Mouse (Mus musculus) embryonic facial prominence, embryonic 11.5 days (tissue): ENCODE results near the gene Ubtf. TPM values are rescaled to one million over a fixed set of nuclear protein-coding genes. Genes with fewer than 3 reads are reported as not detected.

ENCODE experiments used
- ATAC-seq: fragments of 200-750 bp; cut with Nextera tagmentation; replicated peaks from 2 replicates; pipeline ENCODE4 v1.8.0; 2017; ENCODE audit warnings: low read depth; ENCODE audit not compliant: insufficient number of reproducible peaks, low FRiP score, low TSS enrichment
- DNase-seq: peaks from one replicate; pipeline ENCODE4 v3.0.0-alpha.2; 2015; ENCODE audit warnings: low spot score
- H3K27ac ChIP-seq: fragments of 300-500 bp; sonication (generic); replicated peaks from 2 replicates; pipeline ENCODE4 v1.5.1; 2014; ENCODE audit warnings: mild to moderate bottlenecking, low read depth, low read length, control low read depth
- H3K27me3 ChIP-seq: fragments of 300-500 bp; sonication (generic); 2 replicates; pipeline ENCODE4 v1.6.1; 2014; ENCODE audit warnings: mild to moderate bottlenecking, low read length, moderate library complexity, mixed read lengths; ENCODE audit not compliant: control insufficient read depth, insufficient read depth
- H3K36me3 ChIP-seq: fragments of 300-500 bp; sonication (generic); replicated peaks from 2 replicates; pipeline ENCODE4 v1.6.1; 2014; ENCODE audit warnings: low read depth, mild to moderate bottlenecking, low read length, moderate library complexity, mixed read lengths; ENCODE audit not compliant: control insufficient read depth, insufficient read depth
- H3K4me1 ChIP-seq: fragments of 300-500 bp; sonication (generic); 2 replicates; pipeline ENCODE4 v1.6.1; 2014; ENCODE audit warnings: low read length, mixed read lengths; ENCODE audit not compliant: control insufficient read depth, insufficient read depth
- H3K4me2 ChIP-seq: fragments of 300-500 bp; sonication (generic); 2 replicates; pipeline ENCODE4 v1.6.1; 2014; ENCODE audit warnings: low read depth, mild to moderate bottlenecking, control low read depth, low read length, moderate library complexity
- H3K4me3 ChIP-seq: fragments of 300-500 bp; sonication (generic); 2 replicates; pipeline ENCODE4 v1.5.1; 2014; ENCODE audit warnings: low read depth, low read length, control low read depth
- H3K9ac ChIP-seq: fragments of 300-500 bp; sonication (generic); replicated peaks from 2 replicates; pipeline ENCODE4 v1.6.1; 2014; ENCODE audit warnings: mild to moderate bottlenecking, control low read depth, low read length
- H3K9me3 ChIP-seq: fragments of 300-500 bp; sonication (generic); replicated peaks from 2 replicates; pipeline ENCODE4 v1.6.1; 2016; ENCODE audit warnings: mild to moderate bottlenecking, low read length, inconsistent platforms, mixed read lengths; ENCODE audit not compliant: control insufficient read depth
- whole genome bisulfite sequencing: fragments of 180-500 bp; shearing (Covaris S2); extraction: QIAGEN DNeasy Blood & Tissue Kit; methylation state at CpG from one replicate; pipeline ENCODE4 v1.1.7; 2014; 5-methylcytosine and 5-hydroxymethylcytosine counted together
- polyA plus RNA-seq: library from polyadenylated mRNA; unstranded; fragments of >200 nt; fragmentation: Nextera tagmentation; extraction: Ambion mirVana; gene quantifications from 2 replicates; pipeline ENCODE4 v1.2.1, GENCODE M21; 2014

The Ubtf gene
- polyA plus RNA-seq, 1 experiment from 2014 or later = 84.5 TPM

GRCm38 (mm10) chr11:102315690-102316571, 3.6 kb downstream of the Ubtf start:
- WGBS = 13% methylated on average over 14 of the region's 14 CpGs
- peak overlapping the region; percentile 90 for H3K4me2 ChIP-seq
- no peaks in the 10 kb centered on the region; the same call in 1 of the 2 replicates for H3K36me3 ChIP-seq
- H3K9ac ChIP-seq = peak overlapping the region; percentile 100
- DNase-seq (peak; percentile 16), ATAC-seq (peak; percentile 8; the same call in 1 of the 2 replicates)
- no peaks in the 10 kb centered on the region for H3K27me3 ChIP-seq
- peak overlapping the region; percentile 100 for H3K4me3 ChIP-seq
- no peaks in the 10 kb centered on the region for H3K9me3 ChIP-seq
- H3K27ac ChIP-seq = peak overlapping the region; percentile 99
- H3K4me1 ChIP-seq = peaks cover 8% of the 10 kb centered on the region

DNA sequence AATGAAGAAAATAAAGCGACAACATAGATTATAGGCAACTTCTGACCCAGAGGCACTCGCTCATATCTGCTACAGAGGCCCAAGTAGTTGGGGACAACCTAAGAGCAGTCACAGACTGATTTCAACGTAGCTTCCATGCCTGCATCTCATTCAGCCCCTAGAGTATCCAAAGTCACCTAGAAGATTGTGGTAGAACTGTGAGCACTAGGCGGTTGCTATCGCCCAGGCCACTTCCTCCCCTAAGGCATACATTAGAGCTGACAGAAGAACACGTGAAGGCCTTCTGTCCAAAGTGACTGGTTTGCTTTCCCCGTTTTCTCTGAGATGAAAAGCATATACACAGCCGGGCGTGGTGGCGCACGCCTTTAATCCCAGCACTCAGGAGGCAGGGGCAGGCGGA, 5.2 kb downstream of the Ubtf start:
- ATAC-seq (no peak), DNase-seq (no peak)
- Histone ChIP-seq H3K27ac (no peak overlapping the region), H3K27me3 (no peaks in the 10 kb centered on the region), H3K9me3 (no peaks in the 10 kb centered on the region), H3K4me2 (no peak overlapping the region), H3K9ac (no peak overlapping the region), H3K4me1 (peaks cover 10% of the 10 kb centered on the region), H3K36me3 (no peaks in the 10 kb centered on the region; the same call in 1 of the 2 replicates), H3K4me3 (no peak overlapping the region)
- 88% methylated on average over 12 of the region's 12 CpGs for WGBS

DNA sequence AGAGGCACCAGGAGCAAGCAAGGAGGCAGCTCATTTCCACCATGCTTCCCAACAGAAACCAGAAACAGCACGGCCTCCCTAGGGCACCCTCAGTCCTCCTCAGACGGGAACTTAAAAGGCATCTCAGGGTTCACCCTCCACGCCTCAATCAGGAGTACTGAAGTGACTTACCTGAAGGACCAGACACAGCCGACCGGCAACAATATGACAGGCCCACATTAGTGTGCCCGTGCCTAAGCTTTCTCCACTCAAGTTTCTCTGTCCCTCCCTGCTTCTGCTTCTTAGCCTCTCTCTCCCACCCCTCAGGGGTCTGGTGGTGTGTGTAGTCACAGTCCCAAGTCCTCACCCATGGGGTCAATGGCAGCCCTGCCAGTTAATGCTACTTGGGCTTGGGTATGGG, 7.0 kb downstream of the Ubtf start:
- H3K9me3 ChIP-seq = no peaks in the 10 kb centered on the region
- WGBS = 83% methylated on average over 6 of the region's 6 CpGs
- H3K4me3 ChIP-seq = no peak overlapping the region
- H3K4me1 ChIP-seq = peaks cover 10% of the 10 kb centered on the region
- no peaks in the 10 kb centered on the region for H3K27me3 ChIP-seq
- no peak overlapping the region for H3K4me2 ChIP-seq
- ATAC-seq (no peak), DNase-seq (no peak)
- H3K27ac ChIP-seq = no peak overlapping the region
- H3K36me3 ChIP-seq = peaks cover 3% of the 10 kb centered on the region; the same call in 1 of the 2 replicates
- H3K9ac ChIP-seq = no peak overlapping the region

DNA sequence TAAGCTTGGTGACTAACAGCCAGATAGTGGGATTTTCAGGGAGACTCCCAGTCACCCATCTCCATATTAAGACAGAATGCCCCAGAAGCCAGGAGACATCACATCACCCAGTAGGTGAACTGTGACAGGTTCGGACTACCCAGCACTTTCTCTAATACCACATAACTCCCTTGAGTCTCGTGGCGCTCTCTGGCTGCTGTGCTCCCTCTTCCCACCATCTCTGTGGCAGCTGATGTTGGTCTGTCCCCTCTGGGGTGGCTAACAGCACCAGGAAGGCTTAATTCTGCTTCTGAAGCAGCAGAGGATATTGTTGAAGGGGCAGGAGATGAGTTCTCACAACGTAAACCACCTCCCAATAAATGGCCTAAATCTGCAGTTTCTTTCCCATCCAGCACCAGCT, 7.6 kb downstream of the Ubtf start:
- no peak overlapping the region for H3K4me3 ChIP-seq
- no peaks in the 10 kb centered on the region for H3K27me3 ChIP-seq
- no peak overlapping the region for H3K9ac ChIP-seq
- DNase-seq = no peak
- H3K36me3 ChIP-seq = peaks cover 7% of the 10 kb centered on the region; the same call in 1 of the 2 replicates
- H3K9me3 ChIP-seq = no peaks in the 10 kb centered on the region
- no peak for ATAC-seq
- H3K4me1 ChIP-seq = peaks cover 10% of the 10 kb centered on the region
- no peak overlapping the region for H3K4me2 ChIP-seq
- H3K27ac ChIP-seq = no peak overlapping the region
- 71% methylated on average over 4 of the region's 4 CpGs for WGBS

- H3K4me2 ChIP-seq = no peak overlapping the region
- ATAC-seq (no peak), DNase-seq (no peak)
- no peak overlapping the region for H3K27ac ChIP-seq
- no peak overlapping the region for H3K4me3 ChIP-seq
- H3K4me1 ChIP-seq = peaks cover 9% of the 10 kb centered on the region
- H3K9ac ChIP-seq = peak overlapping the region; percentile 9
- H3K9me3 ChIP-seq = no peaks in the 10 kb centered on the region
- H3K27me3 ChIP-seq = no peaks in the 10 kb centered on the region
- H3K36me3 ChIP-seq = peaks cover 8% of the 10 kb centered on the region; the same call in 1 of the 2 replicates
- 32% methylated on average over 38 of the region's 38 CpGs for WGBS
These were observed 8.5 kb downstream of the Ubtf start for GRCm38 (mm10) chr11:102310768-102311695.

GRCm38 (mm10) chr11:102309821-102310617, 9.5 kb downstream of the Ubtf start:
- ATAC-seq = no peak
- no peaks in the 10 kb centered on the region for H3K27me3 ChIP-seq
- no peak overlapping the region for H3K27ac ChIP-seq
- H3K9ac ChIP-seq = peak overlapping the region; percentile 19
- WGBS = 89% methylated on average over 22 of the region's 22 CpGs
- no peaks in the 10 kb centered on the region for H3K9me3 ChIP-seq
- peak overlapping the region; percentile 32; the same call in 1 of the 2 replicates for H3K4me2 ChIP-seq
- peaks cover 5% of the 10 kb centered on the region for H3K4me1 ChIP-seq
- peak overlapping the region; percentile 23 for H3K4me3 ChIP-seq
- no peak for DNase-seq
- peaks cover 8% of the 10 kb centered on the region; the same call in 1 of the 2 replicates for H3K36me3 ChIP-seq

- H3K4me1 ChIP-seq = peaks cover 5% of the 10 kb centered on the region
- no peaks in the 10 kb centered on the region for H3K27me3 ChIP-seq
- under 1% methylated on average over 27 of the region's 27 CpGs for WGBS
- DNase-seq (peak; percentile 98), ATAC-seq (peak; percentile 86)
- H3K4me3 ChIP-seq = peak overlapping the region; percentile 23
- peak overlapping the region; percentile 4; the same call in 1 of the 2 replicates for H3K27ac ChIP-seq
- no peaks in the 10 kb centered on the region for H3K9me3 ChIP-seq
- peaks cover 8% of the 10 kb centered on the region; the same call in 1 of the 2 replicates for H3K36me3 ChIP-seq
- peak overlapping the region; percentile 19 for H3K9ac ChIP-seq
- H3K4me2 ChIP-seq = peak overlapping the region; percentile 32
These were observed 10.6 kb downstream of the Ubtf start for GRCm38 (mm10) chr11:102308979-102309378.
